Mouse (Mus musculus) olfactory bulb, adult 2 months (tissue): ENCODE results near the gene Ptger4.

Experiments
- CTCF ChIP-seq: fragments of 200-500 bp; IDR thresholded peaks from 2 replicates; pipeline ENCODE4 v1.5.1; 2012; ENCODE audit warnings: low read depth, mild to moderate bottlenecking, low read length, moderate library complexity; ENCODE audit not compliant: insufficient read depth
- POLR2A ChIP-seq: fragments of 200-500 bp; IDR thresholded peaks from 2 replicates; pipeline ENCODE4 v1.6.1; 2012; ENCODE audit warnings: mild to moderate bottlenecking, low read depth, low read length, moderate library complexity; ENCODE audit not compliant: insufficient read depth

GRCm38 (mm10) chr15:5243036-5243958 lies 690 bp downstream of the Ptger4 start:
- no peak for TF ChIP-seq CTCF
- no peak for TF ChIP-seq POLR2A
